Mouse (Mus musculus): ENCODE measurements around the gene Cpne8. TPM values are rescaled to one million over a fixed set of nuclear protein-coding genes. Genes with fewer than 3 reads are reported as not detected.

Gene Cpne8
- polyA plus RNA-seq, 1 experiment from 2014 or later = 40.4 TPM

DNA sequence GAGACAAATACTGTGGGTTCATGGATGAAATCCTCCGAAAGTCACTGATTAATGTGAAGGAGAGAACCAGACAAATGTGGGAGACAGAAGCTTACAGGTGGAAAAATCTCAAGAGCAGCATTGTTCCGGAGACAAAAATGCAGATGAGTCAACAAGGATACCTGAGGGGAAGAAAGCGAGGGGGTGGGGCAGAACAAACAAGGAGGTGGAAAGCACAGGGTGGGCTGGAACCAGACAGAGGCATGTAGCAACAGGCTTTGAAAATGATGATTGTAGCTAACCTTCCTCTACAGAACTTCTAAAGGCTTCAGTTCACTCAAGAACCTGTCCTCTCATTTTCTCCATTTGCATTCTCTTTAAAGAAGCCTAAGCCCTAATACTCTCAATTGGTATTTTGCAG, 70.9 kb downstream of the Cpne8 start:
- Histone ChIP-seq H3K4me2 (replicated peaks; ENCODE audit: low read depth) (no peak overlapping the region), H3K36me3 (ENCODE audit: control insufficient read depth, insufficient read depth) (no peaks in the 10 kb centered on the region), H3K9ac (ENCODE audit: low read depth, low read length) (no peak overlapping the region), H3K9me3 (ENCODE audit: control insufficient read depth) (no peaks in the 10 kb centered on the region), H3K27me3 (replicated peaks; ENCODE audit: control insufficient read depth, insufficient read depth, low read length) (no peaks in the 10 kb centered on the region), H3K4me1 (replicated peaks; ENCODE audit: control insufficient read depth, insufficient read depth, low read length) (no peaks in the 10 kb centered on the region), H3K4me3 (ENCODE audit: low read depth, low read length) (no peak overlapping the region), H3K27ac (ENCODE audit: low read depth, low read length) (no peak overlapping the region)
- no peak for TF ChIP-seq CTCF (IDR thresholded peaks at IDR 0.05; ENCODE audit: low read depth)
- whole genome bisulfite sequencing = 73% methylated on average over 3 of the region's 3 CpGs
- no peak for ATAC-seq

DNA sequence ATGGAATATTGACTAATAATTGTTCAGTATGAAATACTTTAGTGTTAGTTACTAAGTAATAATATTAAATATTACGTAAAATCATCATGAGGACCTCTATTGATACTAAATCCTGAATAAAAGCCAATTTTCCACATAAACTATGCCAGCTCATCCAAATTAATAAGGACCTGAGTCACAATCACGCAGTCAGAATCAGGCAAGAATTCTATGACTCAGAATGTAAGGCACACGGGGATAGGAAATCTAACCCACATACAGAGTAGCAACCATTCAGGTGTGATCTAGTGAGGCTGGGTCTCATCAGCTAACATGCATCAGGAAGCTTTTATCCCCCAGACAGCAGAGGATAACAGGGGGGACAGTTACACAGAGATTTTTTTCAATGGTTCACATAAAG, 72.1 kb downstream of the Cpne8 start:
- no peak for TF ChIP-seq CTCF (IDR thresholded peaks at IDR 0.05; ENCODE audit: low read depth)
- H3K4me3 ChIP-seq (ENCODE audit: low read depth, low read length) = no peak overlapping the region
- H3K9me3 ChIP-seq (ENCODE audit: control insufficient read depth) = no peaks in the 10 kb centered on the region
- no peaks in the 10 kb centered on the region for H3K4me1 ChIP-seq (replicated peaks; ENCODE audit: control insufficient read depth, insufficient read depth, low read length)
- no peak overlapping the region for H3K27ac ChIP-seq (ENCODE audit: low read depth, low read length)
- no peaks in the 10 kb centered on the region for H3K36me3 ChIP-seq (ENCODE audit: control insufficient read depth, insufficient read depth)
- WGBS = 77% methylated on average over 3 of the region's 3 CpGs
- H3K27me3 ChIP-seq (replicated peaks; ENCODE audit: control insufficient read depth, insufficient read depth, low read length) = no peaks in the 10 kb centered on the region
- no peak for ATAC-seq
- no peak overlapping the region for H3K9ac ChIP-seq (ENCODE audit: low read depth, low read length)
- no peak overlapping the region for H3K4me2 ChIP-seq (replicated peaks; ENCODE audit: low read depth)

DNA sequence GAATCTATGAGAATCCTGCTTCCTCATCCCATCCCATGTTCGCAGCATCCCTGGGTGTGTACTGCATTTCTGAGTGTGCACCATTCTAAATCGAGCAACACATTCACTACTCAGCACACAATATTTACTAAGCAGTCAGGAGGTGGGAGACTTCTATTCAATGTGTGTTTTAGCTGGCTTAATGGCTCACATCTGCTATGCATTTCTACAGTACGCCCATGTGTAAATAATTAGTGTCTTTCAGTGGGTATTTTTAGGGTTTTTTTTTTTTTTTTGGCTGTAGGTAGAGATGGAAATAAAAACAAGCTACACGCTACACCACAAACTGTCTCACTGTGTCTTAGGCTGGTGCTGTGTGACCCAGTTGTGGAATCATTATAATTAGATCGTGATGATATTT, 75.6 kb downstream of the Cpne8 start:
- no peaks in the 10 kb centered on the region for H3K36me3 ChIP-seq (ENCODE audit: control insufficient read depth, insufficient read depth)
- H3K4me3 ChIP-seq (ENCODE audit: low read depth, low read length) = no peak overlapping the region
- no peak overlapping the region for H3K27ac ChIP-seq (ENCODE audit: low read depth, low read length)
- H3K9ac ChIP-seq (ENCODE audit: low read depth, low read length) = no peak overlapping the region
- no peaks in the 10 kb centered on the region for H3K9me3 ChIP-seq (ENCODE audit: control insufficient read depth)
- TF ChIP-seq CTCF (IDR thresholded peaks at IDR 0.05; ENCODE audit: low read depth) = no peak
- no peak overlapping the region for H3K4me2 ChIP-seq (replicated peaks; ENCODE audit: low read depth)
- no peak for ATAC-seq
- 86% methylated on average over 5 of the region's 5 CpGs for WGBS
- no peaks in the 10 kb centered on the region for H3K27me3 ChIP-seq (replicated peaks; ENCODE audit: control insufficient read depth, insufficient read depth, low read length)
- H3K4me1 ChIP-seq (replicated peaks; ENCODE audit: control insufficient read depth, insufficient read depth, low read length) = no peaks in the 10 kb centered on the region; the same call in 1 of the 2 replicates

DNA sequence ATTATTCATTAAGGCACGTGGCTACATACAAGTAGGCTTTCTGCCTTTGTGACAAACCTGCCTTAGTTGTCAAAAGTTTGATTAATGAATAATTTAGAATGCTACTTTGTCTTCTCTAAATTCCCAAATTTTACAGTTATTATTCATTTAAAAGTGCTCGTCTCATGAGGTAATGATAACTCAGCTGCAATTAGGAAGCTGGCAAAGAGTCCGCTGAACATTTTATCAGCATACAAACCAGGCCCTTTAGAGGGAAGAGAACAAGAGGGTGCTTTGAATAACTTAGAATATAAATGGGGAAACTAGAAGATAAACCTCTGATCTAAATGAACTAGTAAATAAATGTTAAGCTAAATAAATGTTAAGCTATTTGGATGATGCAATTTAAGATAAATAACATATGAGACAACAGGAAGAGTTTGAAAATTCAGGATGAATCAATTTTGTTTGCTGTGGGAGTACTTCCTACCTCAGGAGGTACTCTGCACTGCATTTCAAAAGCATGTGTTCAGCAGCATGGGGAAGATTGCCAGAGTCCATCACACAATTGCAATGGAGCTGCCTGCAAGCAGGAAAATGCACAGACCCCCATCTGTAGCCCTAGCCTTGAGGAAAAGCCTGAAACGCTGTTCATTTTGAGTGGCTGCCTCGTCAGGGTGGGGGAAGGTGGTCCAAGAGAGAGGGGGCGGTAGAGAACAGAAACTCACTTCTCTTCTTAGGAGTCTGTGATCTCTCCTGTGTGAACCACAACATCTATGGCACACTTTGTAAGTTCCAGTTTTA, 81.3 kb downstream of the Cpne8 start:
- Histone ChIP-seq H3K4me1 (replicated peaks; ENCODE audit: control insufficient read depth, insufficient read depth, low read length) (no peaks in the 10 kb centered on the region; the same call in 1 of the 2 replicates), H3K27me3 (replicated peaks; ENCODE audit: control insufficient read depth, insufficient read depth, low read length) (no peaks in the 10 kb centered on the region), H3K9me3 (ENCODE audit: control insufficient read depth) (no peaks in the 10 kb centered on the region), H3K4me3 (ENCODE audit: low read depth, low read length) (no peak overlapping the region), H3K36me3 (ENCODE audit: control insufficient read depth, insufficient read depth) (no peaks in the 10 kb centered on the region), H3K4me2 (replicated peaks; ENCODE audit: low read depth) (no peak overlapping the region), H3K9ac (ENCODE audit: low read depth, low read length) (no peak overlapping the region), H3K27ac (ENCODE audit: low read depth, low read length) (no peak overlapping the region)
- no peak for ATAC-seq
- no peak for TF ChIP-seq CTCF (IDR thresholded peaks at IDR 0.05; ENCODE audit: low read depth)
- WGBS = 72% methylated on average over 6 of the region's 6 CpGs

DNA sequence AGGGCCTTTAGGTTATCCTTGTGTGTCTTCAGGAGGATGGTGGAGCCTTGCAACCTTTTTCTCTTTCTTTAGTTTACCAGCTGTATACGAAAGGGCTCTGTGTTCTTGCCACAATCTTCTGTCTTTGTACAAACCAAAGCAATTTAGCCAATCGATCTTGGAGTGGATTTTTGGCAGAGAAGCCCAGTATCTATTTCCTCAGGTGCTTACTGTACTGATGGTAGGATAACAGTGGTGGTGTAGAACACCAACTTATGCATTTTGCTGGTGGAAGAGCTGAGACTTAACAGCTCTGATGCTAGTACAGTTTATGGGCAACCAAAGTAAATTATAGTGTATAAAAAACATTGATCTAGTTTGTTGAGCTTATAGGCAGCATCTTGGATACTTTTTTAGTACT, 83.6 kb downstream of the Cpne8 start:
- Histone ChIP-seq H3K36me3 (ENCODE audit: control insufficient read depth, insufficient read depth) (no peaks in the 10 kb centered on the region), H3K4me1 (replicated peaks; ENCODE audit: control insufficient read depth, insufficient read depth, low read length) (no peaks in the 10 kb centered on the region; the same call in 1 of the 2 replicates), H3K9me3 (ENCODE audit: control insufficient read depth) (no peaks in the 10 kb centered on the region), H3K9ac (ENCODE audit: low read depth, low read length) (no peak overlapping the region), H3K27me3 (replicated peaks; ENCODE audit: control insufficient read depth, insufficient read depth, low read length) (no peaks in the 10 kb centered on the region), H3K4me3 (ENCODE audit: low read depth, low read length) (no peak overlapping the region), H3K27ac (ENCODE audit: low read depth, low read length) (no peak overlapping the region), H3K4me2 (replicated peaks; ENCODE audit: low read depth) (no peak overlapping the region)
- ATAC-seq = no peak
- no peak for TF ChIP-seq CTCF (IDR thresholded peaks at IDR 0.05; ENCODE audit: low read depth)
- WGBS = 89% methylated on average over 2 of the region's 2 CpGs

DNA sequence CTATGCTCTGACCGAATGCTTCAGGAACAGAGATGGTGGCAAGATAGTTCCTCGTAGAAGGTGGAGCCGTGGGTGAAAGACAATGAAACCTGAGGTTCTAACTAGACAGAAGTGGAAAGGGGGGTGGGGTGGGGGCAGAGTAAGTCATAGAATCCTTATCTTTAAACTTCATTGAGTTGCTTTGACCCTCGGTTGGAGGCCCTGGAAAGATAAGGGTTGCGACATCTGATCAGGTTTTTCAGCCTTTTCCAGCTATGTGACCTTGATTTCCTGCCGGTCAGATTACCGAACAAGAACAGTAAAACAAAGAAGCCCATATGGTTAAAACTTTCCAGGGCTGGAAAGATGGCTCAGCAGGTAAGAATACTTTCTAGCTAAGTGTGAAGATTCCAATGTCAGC, 89.6 kb downstream of the Cpne8 start:
- Histone ChIP-seq H3K9me3 (ENCODE audit: control insufficient read depth) (no peaks in the 10 kb centered on the region), H3K27me3 (replicated peaks; ENCODE audit: control insufficient read depth, insufficient read depth, low read length) (no peaks in the 10 kb centered on the region), H3K4me3 (ENCODE audit: low read depth, low read length) (no peak overlapping the region), H3K36me3 (ENCODE audit: control insufficient read depth, insufficient read depth) (no peaks in the 10 kb centered on the region), H3K4me1 (replicated peaks; ENCODE audit: control insufficient read depth, insufficient read depth, low read length) (no peaks in the 10 kb centered on the region), H3K4me2 (replicated peaks; ENCODE audit: low read depth) (no peak overlapping the region), H3K9ac (ENCODE audit: low read depth, low read length) (no peak overlapping the region), H3K27ac (ENCODE audit: low read depth, low read length) (no peak overlapping the region)
- 33% methylated on average over 7 of the region's 7 CpGs for WGBS
- ATAC-seq = peak; percentile 82
- TF ChIP-seq CTCF (IDR thresholded peaks at IDR 0.05; ENCODE audit: low read depth) = no peak

Data from intestine, postnatal 0 days (tissue).